Mouse (Mus musculus) heart, embryonic 11.5 days (tissue): ENCODE data around the gene Fam168b. TPM values are rescaled to one million over a fixed set of nuclear protein-coding genes. Genes with fewer than 3 reads are reported as not detected.

Source experiments
- ATAC-seq: fragments of 200-750 bp; cut with Nextera tagmentation; replicated peaks from 2 replicates; pipeline ENCODE4 v1.8.0; 2017; ENCODE audit warnings: moderate library complexity; ENCODE audit not compliant: insufficient number of reproducible peaks, low FRiP score, low TSS enrichment
- H3K27ac ChIP-seq: fragments of 300-500 bp; sonication (generic); 2 replicates; pipeline ENCODE4 v1.5.1; 2014; ENCODE audit warnings: mild to moderate bottlenecking, low read depth, low read length
- H3K27me3 ChIP-seq: fragments of 300-500 bp; sonication (generic); 2 replicates; pipeline ENCODE4 v1.6.1; 2014; ENCODE audit warnings: mild to moderate bottlenecking, low read length, mixed read lengths; ENCODE audit not compliant: control insufficient read depth, insufficient read depth
- H3K36me3 ChIP-seq: fragments of 300-500 bp; sonication (generic); 2 replicates; pipeline ENCODE4 v1.6.1; 2014; ENCODE audit warnings: mild to moderate bottlenecking, low read length, moderate library complexity, mixed read lengths; ENCODE audit not compliant: control insufficient read depth, insufficient read depth
- H3K4me1 ChIP-seq: fragments of 300-500 bp; sonication (generic); 2 replicates; pipeline ENCODE4 v1.6.1; 2014; ENCODE audit warnings: low read length; ENCODE audit not compliant: control insufficient read depth, insufficient read depth
- H3K4me2 ChIP-seq: fragments of 300-500 bp; sonication (generic); 2 replicates; pipeline ENCODE4 v1.6.1; 2014; ENCODE audit warnings: mild to moderate bottlenecking, moderate library complexity
- H3K4me3 ChIP-seq: fragments of 300-500 bp; sonication (generic); 2 replicates; pipeline ENCODE4 v1.5.1; 2014; ENCODE audit warnings: low read depth, low read length
- H3K9ac ChIP-seq: fragments of 300-500 bp; sonication (generic); 2 replicates; pipeline ENCODE4 v1.6.1; 2014; ENCODE audit warnings: mild to moderate bottlenecking, low read depth, low read length, moderate library complexity
- H3K9me3 ChIP-seq: fragments of 300-500 bp; sonication (generic); replicated peaks from 2 replicates; pipeline ENCODE4 v1.6.1; 2016; ENCODE audit warnings: low read length; ENCODE audit not compliant: control insufficient read depth
- WGBS: fragments of 180-500 bp; shearing (Covaris S2); extraction: QIAGEN DNeasy Blood & Tissue Kit; methylation state at CpG from one replicate; pipeline ENCODE4 v1.1.7; 2014; ENCODE audit not compliant: insufficient replicate concordance; 5-methylcytosine and 5-hydroxymethylcytosine counted together
- polyA plus RNA-seq: library from polyadenylated mRNA; unstranded; fragments of >200 nt; fragmentation: Nextera tagmentation; extraction: Ambion mirVana; gene quantifications from 2 replicates; pipeline ENCODE4 v1.2.1, GENCODE M21; 2014

Fam168b gene
- polyA plus RNA-seq, 1 experiment from 2014 or later, result 33.0 TPM

GRCm38 (mm10) chr1:34868391-34868790 is 25.5 kb upstream of the Fam168b start:
- 82% methylated on average over 8 of the region's 8 CpGs for WGBS
- 0 out of 2 replicates have a peak, but pooled peaks cover 3% of the 10 kb centered on the region for H3K36me3 ChIP-seq
- H3K4me1 ChIP-seq, result peaks cover 15% of the 10 kb centered on the region

GRCm38 (mm10) chr1:34867574-34867955 is 24.7 kb upstream of the Fam168b start:
- Histone ChIP-seq H3K9ac (no peak overlapping the region), H3K36me3 (0 out of 2 replicates have a peak, but pooled peaks cover 3% of the 10 kb centered on the region), H3K27me3 (no peaks in the 10 kb centered on the region), H3K27ac (no peak overlapping the region), H3K4me1 (peaks cover 15% of the 10 kb centered on the region), H3K4me3 (no peak overlapping the region), H3K9me3 (no peaks in the 10 kb centered on the region), H3K4me2 (no peak overlapping the region)
- WGBS, result 86% methylated on average over 5 of the region's 5 CpGs
- ATAC-seq, result no peak

More at GRCm38 (mm10) chr1:34868391-34868790, 25.5 kb upstream of the Fam168b start:
- no peak for ATAC-seq
- Histone ChIP-seq H3K4me3 (no peak overlapping the region), H3K4me2 (no peak overlapping the region), H3K9ac (no peak overlapping the region), H3K27ac (no peak overlapping the region), H3K27me3 (no peaks in the 10 kb centered on the region), H3K9me3 (no peaks in the 10 kb centered on the region)

DNA sequence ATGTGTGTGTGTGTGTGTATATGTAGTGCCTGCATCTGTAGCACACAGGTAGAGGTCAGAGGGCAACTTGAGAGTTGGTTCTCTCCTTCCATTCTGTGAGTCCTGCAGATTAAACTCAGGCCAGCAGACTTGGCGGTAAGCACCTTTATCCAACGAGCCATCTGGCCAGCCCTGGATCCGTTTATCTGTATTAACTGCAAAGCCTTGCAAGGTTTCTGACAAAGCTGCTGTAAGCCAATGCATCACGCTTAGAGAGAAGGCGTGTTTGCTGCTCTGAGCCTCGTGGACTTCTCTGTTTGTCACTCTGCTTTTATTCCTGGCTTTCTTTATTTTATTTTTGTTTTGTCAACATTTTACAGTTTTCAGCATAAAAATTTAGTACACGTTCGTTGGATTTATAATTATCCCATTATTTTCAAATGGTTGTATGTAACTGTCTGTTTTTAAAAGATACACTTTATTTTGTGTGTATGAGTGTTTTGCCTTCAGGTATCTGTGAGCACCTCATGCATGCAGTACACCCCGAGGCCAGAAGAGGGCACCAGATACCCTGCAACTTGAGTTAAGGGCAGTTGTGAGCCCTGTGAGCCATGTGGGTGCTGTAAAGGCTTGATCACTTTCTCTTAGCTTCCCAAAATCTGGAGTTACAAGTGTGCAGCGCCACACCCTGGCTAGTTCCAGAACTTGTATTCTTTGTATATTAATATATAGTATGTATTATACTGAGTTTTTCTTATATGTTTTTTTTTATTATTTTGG is 24.1 kb upstream of the Fam168b start:
- Histone ChIP-seq H3K27me3 (no peaks in the 10 kb centered on the region), H3K4me1 (peaks cover 15% of the 10 kb centered on the region), H3K4me2 (no peak overlapping the region), H3K27ac (no peak overlapping the region), H3K9ac (no peak overlapping the region), H3K9me3 (no peaks in the 10 kb centered on the region), H3K36me3 (0 out of 2 replicates have a peak, but pooled peaks cover 3% of the 10 kb centered on the region), H3K4me3 (no peak overlapping the region)
- 57% methylated on average over 10 of the region's 10 CpGs for WGBS
- ATAC-seq, result no peak

DNA sequence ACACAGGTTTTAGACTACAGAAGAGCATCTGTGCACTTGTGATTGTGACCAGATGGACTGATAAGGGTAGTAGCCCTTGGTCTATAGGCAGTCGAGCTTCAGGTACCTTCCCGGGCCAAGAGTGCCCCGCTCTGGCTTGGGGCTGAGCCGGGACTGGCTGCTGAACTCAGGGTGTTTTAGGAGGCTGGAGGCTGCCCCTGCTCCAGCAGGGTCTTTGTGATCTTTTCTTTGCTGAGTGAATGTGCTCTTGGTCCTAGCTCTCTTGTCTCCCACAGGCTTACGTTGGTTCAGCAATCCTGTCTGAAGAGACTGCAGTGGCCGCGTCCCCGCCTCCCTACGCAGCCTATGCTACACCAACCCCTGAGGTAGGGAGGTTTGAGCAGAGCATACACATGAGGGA is 23.0 kb upstream of the Fam168b start:
- Histone ChIP-seq H3K4me1 (peaks cover 15% of the 10 kb centered on the region), H3K27me3 (no peaks in the 10 kb centered on the region), H3K27ac (no peak overlapping the region), H3K4me3 (no peak overlapping the region), H3K36me3 (0 out of 2 replicates have a peak, but pooled peaks cover 3% of the 10 kb centered on the region), H3K9ac (no peak overlapping the region), H3K9me3 (no peaks in the 10 kb centered on the region), H3K4me2 (no peak overlapping the region)
- WGBS, result 84% methylated on average over 9 of the region's 9 CpGs
- ATAC-seq, result no peak

- no peak for ATAC-seq
- Histone ChIP-seq H3K27ac (peak overlapping the region; percentile 30), H3K4me1 (peaks cover 15% of the 10 kb centered on the region), H3K4me3 (no peak overlapping the region), H3K9ac (no peak overlapping the region), H3K36me3 (0 out of 2 replicates have a peak, but pooled peaks cover 3% of the 10 kb centered on the region), H3K9me3 (no peaks in the 10 kb centered on the region), H3K27me3 (no peaks in the 10 kb centered on the region), H3K4me2 (no peak overlapping the region)
- 23% methylated on average over 7 of the region's 7 CpGs for WGBS
These were observed 21.4 kb upstream of the Fam168b start for GRCm38 (mm10) chr1:34864243-34864642.

DNA sequence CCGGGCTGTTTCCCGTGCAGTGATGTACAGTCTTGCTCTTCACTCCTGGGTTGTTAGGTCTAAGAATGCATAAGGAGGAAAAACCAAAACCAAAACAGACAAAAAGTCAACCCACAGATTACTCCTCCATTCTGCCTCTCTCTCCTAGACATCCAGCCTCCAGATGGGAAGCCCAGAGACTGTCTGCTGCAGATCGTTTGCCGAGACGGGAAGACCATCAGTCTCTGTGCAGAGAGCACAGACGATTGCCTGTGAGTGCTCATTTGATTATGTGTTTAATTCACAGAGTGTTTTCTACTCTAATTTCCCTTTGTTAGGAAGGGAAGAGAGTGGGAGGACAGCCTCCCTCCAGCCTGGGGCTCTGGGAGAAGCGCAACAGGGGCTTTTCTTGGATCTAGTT is 20.5 kb upstream of the Fam168b start:
- Histone ChIP-seq H3K27ac (no peak overlapping the region), H3K4me3 (no peak overlapping the region), H3K9me3 (no peaks in the 10 kb centered on the region), H3K4me2 (no peak overlapping the region), H3K4me1 (peaks cover 15% of the 10 kb centered on the region), H3K27me3 (no peaks in the 10 kb centered on the region), H3K9ac (no peak overlapping the region), H3K36me3 (0 out of 2 replicates have a peak, but pooled peaks cover 3% of the 10 kb centered on the region)
- 77% methylated on average over 7 of the region's 7 CpGs for WGBS
- ATAC-seq, result no peak

GRCm38 (mm10) chr1:34862877-34863276 is 20.0 kb upstream of the Fam168b start:
- no peaks in the 10 kb centered on the region for H3K9me3 ChIP-seq
- H3K4me2 ChIP-seq, result no peak overlapping the region
- no peak overlapping the region for H3K27ac ChIP-seq
- H3K4me1 ChIP-seq, result peaks cover 15% of the 10 kb centered on the region
- H3K27me3 ChIP-seq, result no peaks in the 10 kb centered on the region
- H3K36me3 ChIP-seq, result 0 out of 2 replicates have a peak, but pooled peaks cover 3% of the 10 kb centered on the region
- no peak for ATAC-seq
- WGBS, result 90% methylated on average over 13 of the region's 13 CpGs
- no peak overlapping the region for H3K4me3 ChIP-seq
- H3K9ac ChIP-seq, result no peak overlapping the region

DNA sequence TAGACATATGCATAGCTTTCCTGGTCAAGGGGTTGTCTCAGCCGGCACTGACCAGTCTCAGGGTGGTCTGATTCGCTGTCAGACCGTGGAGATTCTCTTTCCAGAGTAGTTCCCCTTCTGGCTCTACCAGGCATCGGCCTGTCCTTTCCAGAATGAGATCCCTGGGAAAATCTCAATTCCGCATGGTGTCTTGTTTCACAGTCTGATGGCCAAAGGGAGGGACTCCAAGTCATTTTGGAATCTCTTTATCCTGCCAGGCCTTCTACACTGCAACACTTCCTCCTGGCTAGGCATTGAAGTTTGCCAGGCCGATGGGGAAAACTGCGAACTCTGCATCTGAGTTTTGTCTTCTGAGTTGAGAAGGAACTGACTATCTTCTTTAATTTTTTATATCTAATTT is 17.3 kb upstream of the Fam168b start:
- 88% methylated on average over 7 of the region's 7 CpGs for WGBS
- no peak for ATAC-seq
- H3K9ac ChIP-seq, result no peak overlapping the region
- H3K27ac ChIP-seq, result no peak overlapping the region
- no peak overlapping the region for H3K4me3 ChIP-seq
- no peaks in the 10 kb centered on the region for H3K9me3 ChIP-seq
- no peaks in the 10 kb centered on the region for H3K27me3 ChIP-seq
- H3K4me2 ChIP-seq, result no peak overlapping the region
- H3K4me1 ChIP-seq, result peaks cover 15% of the 10 kb centered on the region
- 0 out of 2 replicates have a peak, but pooled peaks cover 1% of the 10 kb centered on the region for H3K36me3 ChIP-seq

GRCm38 (mm10) chr1:34859761-34860160 is 16.9 kb upstream of the Fam168b start:
- Histone ChIP-seq H3K4me2 (no peak overlapping the region), H3K4me3 (no peak overlapping the region), H3K9ac (no peak overlapping the region), H3K36me3 (no peaks in the 10 kb centered on the region), H3K27ac (no peak overlapping the region), H3K9me3 (no peaks in the 10 kb centered on the region), H3K4me1 (peaks cover 14% of the 10 kb centered on the region), H3K27me3 (no peaks in the 10 kb centered on the region)
- ATAC-seq, result no peak
- 81% methylated on average over 3 of the region's 3 CpGs for WGBS
